Mouse (Mus musculus) megakaryocyte, embryonic 14.5 days (primary cell): ENCODE results near the gene Agk. TPM values are rescaled to one million over a fixed set of nuclear protein-coding genes. Genes with fewer than 3 reads are reported as not detected.

Experiments
- H3K27me3 ChIP-seq: replicated peaks from 2 replicates; pipeline ENCODE3; 2012; ENCODE audit warnings: inconsistent platforms
- H3K36me3 ChIP-seq: replicated peaks from 2 replicates; pipeline ENCODE3; 2012; ENCODE audit warnings: low read length, inconsistent platforms, mixed read lengths
- H3K4me1 ChIP-seq: 2 replicates; pipeline ENCODE4 v1.6.1; 2012; ENCODE audit warnings: inconsistent platforms
- H3K4me3 ChIP-seq: replicated peaks from 2 replicates; pipeline ENCODE3; 2012; ENCODE audit warnings: moderate library complexity, mild to moderate bottlenecking, inconsistent platforms
- H3K9me3 ChIP-seq: 2 replicates; pipeline ENCODE4 v1.6.1; 2012; ENCODE audit warnings: inconsistent platforms
- FLI1 ChIP-seq: IDR thresholded peaks from 2 replicates; pipeline ENCODE4 v1.6.1; 2012; ENCODE audit warnings: low read length, inconsistent platforms, mixed read lengths
- GATA1 ChIP-seq: IDR thresholded peaks from 3 replicates; pipeline ENCODE4 v1.6.1; 2012; ENCODE audit warnings: mixed read lengths, low read length, inconsistent platforms, borderline replicate concordance
- polyA plus RNA-seq: library from polyadenylated mRNA; stranded (reverse); fragments of >175 nt; gene quantifications from 2 replicates; pipeline ENCODE4 v1.2.3, GENCODE M21; 2012; ENCODE audit warnings: low replicate concordance; ENCODE audit not compliant: insufficient read depth

Gene Agk
- 2.2 and 3.0 TPM in 2 replicates for polyA plus RNA-seq

DNA sequence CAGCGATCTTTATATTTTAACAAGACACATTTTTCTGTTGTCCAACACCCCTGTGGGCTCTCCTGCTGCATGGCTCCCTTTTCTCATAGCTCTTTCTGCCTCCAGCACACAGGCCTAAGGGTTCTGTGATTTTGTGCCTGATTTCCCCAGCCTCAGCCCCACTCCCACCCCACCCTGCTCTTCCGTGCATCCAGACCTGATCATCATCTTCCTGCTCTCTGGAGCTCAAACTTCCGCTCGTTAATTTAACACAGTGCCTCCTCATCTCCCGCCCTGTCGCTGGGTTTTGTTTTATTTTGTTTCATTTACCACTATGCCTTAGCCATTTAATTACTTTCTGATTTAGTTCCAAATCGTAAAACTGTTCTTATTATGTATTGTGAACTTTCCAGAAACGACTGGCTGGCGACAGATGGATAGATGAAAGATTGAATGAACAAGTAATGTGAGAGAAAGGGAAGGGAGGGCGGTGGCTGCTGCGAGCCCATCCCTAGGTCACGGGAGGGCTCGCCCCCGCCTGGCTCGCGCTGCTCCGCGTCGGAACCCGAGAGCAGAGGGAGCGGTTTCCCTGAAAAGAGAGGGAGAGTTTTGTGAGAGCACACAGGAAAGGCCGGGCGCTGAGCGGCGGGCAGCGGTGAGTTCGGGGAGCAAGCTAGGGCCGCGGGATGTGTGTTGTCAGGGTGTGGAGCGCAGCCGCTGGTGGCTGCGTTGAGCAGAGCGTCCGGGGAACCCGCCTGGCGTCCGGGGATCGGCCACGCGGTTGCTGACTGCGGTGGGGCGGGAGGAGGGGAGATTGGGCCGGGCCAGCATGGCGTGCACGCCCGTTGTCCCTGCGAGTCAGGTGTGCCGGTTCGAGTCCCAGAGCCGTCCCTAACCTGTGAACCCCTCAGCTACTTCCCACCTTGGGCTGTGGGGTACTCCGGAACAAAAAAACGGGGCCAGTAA, at the start of gene Agk:
TSS of gene Agk (plus strand) at position 276 of the 945 bp plus-strand sequence.
- Histone ChIP-seq H3K4me3 (peak within 1 kb of the TSS; percentile 99), H3K4me1 (peaks cover 17% of the 10 kb centered on the region), H3K9me3 (no peaks in the 10 kb centered on the region), H3K36me3 (peaks cover 13% of the 10 kb centered on the region), H3K27me3 (peaks cover 3% of the 10 kb centered on the region)
- no peak for TF ChIP-seq GATA1
- no peak for TF ChIP-seq FLI1

DNA sequence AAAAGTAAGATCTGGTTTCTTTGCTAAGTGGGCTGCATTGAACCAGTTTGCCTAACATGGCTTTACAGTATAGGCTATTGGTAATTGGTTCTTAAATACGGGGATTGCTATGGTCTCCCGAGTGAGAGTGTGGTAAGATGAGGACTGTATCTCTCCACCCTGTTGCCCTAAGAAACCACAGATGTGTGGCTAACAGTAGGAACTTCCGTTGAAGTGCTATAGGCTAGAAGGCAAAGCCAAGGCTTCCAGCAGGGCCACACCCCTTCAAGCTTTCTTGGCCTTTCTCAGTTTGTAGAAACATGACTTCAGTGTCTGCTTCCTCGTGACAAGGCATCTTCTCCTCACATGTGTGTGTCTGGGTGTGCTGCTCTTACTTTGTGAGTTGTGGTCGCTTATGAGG, 24.3 kb upstream of the Agk start:
- Histone ChIP-seq H3K36me3 (no peaks in the 10 kb centered on the region), H3K27me3 (peaks cover 3% of the 10 kb centered on the region), H3K9me3 (no peaks in the 10 kb centered on the region), H3K4me3 (no peak overlapping the region), H3K4me1 (peaks cover 7% of the 10 kb centered on the region)
- no peak for TF ChIP-seq FLI1
- TF ChIP-seq GATA1: no peak

DNA sequence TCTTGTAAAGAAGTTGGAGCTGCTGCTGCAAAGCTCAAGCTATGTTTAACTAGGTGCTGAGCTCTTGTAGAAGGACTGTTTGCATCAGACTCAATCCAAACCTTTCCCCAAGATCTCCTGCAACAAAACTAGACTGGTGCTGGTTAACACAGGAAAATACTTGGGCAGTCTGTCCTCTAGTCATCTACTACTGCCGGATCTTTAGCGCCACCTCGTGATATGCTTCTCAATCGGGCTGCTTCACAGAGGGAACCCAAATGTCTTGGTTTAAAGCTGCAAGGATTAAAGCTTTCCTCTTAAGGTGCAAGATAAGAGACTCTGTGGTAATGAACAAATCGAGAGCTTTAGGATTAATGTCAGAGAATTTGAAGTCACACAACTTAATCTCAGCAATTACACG, 21.6 kb upstream of the Agk start:
- TF ChIP-seq FLI1 (no peak), GATA1 (no peak)
- Histone ChIP-seq H3K36me3 (no peaks in the 10 kb centered on the region), H3K4me1 (peaks cover 7% of the 10 kb centered on the region), H3K27me3 (peaks cover 3% of the 10 kb centered on the region), H3K4me3 (no peak overlapping the region), H3K9me3 (no peaks in the 10 kb centered on the region)

DNA sequence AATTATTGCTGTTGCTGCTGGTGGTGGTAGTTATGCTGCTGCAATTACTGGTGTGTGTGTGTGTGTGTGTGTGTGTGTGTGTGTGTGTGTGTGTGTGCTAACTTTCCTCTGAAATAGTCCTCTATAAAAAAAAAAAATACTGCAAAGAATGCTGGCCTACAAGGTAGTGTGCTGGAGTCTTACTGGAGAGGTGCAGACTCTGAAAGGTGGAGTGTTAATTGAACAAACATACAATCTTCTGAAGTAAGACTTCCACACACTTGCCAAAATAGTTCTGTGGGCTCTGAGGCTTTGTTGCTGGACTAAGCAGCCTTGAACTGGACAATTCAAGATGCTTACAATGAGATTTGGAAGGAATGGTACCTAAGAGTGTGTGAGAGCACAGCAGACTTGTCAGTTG, 20.0 kb upstream of the Agk start:
- H3K27me3 ChIP-seq: peaks cover 3% of the 10 kb centered on the region
- TF ChIP-seq GATA1 (no peak), FLI1 (no peak)
- H3K36me3 ChIP-seq: no peaks in the 10 kb centered on the region
- no peaks in the 10 kb centered on the region for H3K9me3 ChIP-seq
- peaks cover 7% of the 10 kb centered on the region for H3K4me1 ChIP-seq
- no peak overlapping the region for H3K4me3 ChIP-seq

DNA sequence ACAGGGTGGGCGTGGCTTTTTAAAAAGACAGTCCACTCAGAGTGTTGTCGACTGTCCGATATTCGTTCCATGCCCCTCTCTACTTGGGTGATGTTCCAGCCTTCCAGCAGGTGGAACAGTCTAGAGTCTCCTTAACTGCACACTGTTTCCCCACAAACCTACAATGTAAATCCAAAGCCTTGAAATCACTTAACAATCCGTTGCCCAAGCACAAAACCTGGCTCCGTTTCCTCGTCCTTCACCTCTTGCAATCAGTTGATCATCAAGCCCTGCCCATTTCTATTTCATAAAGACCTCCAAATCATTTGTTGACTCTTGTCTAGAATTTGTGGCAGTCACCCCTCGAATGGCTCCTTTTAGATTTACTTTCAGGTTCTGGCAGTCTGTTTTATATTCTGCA, 1.4 kb downstream of the Agk start:
- H3K9me3 ChIP-seq: no peaks in the 10 kb centered on the region
- TF ChIP-seq GATA1 (no peak), FLI1 (no peak)
- H3K27me3 ChIP-seq: no peaks in the 10 kb centered on the region
- peaks cover 17% of the 10 kb centered on the region for H3K4me1 ChIP-seq
- peaks cover 23% of the 10 kb centered on the region for H3K36me3 ChIP-seq
- peak overlapping the region; percentile 99 for H3K4me3 ChIP-seq

DNA sequence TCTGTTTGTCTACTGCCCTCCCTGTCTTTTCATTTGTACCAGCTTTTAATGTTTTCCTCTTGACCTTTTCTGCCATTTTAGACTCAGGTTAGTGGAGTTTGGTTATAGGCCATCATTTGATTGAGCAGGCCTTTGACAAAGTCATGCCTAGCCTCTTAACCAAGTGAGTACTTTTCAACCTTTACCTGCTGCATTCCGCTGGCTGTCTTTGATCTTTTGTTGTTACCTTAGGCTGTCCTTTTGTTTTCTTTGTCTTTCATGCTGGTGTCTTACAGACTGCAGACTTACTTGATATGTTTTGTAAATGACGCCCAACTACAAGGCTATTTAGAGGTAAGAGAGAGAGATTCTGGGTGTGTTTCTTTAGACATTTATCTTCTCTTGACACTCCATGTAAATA, 8.5 kb downstream of the Agk start:
- H3K27me3 ChIP-seq: no peaks in the 10 kb centered on the region
- H3K4me1 ChIP-seq: no peaks in the 10 kb centered on the region
- no peak for TF ChIP-seq GATA1
- TF ChIP-seq FLI1: no peak
- no peaks in the 10 kb centered on the region for H3K9me3 ChIP-seq
- no peak overlapping the region for H3K4me3 ChIP-seq
- peaks cover 85% of the 10 kb centered on the region for H3K36me3 ChIP-seq

DNA sequence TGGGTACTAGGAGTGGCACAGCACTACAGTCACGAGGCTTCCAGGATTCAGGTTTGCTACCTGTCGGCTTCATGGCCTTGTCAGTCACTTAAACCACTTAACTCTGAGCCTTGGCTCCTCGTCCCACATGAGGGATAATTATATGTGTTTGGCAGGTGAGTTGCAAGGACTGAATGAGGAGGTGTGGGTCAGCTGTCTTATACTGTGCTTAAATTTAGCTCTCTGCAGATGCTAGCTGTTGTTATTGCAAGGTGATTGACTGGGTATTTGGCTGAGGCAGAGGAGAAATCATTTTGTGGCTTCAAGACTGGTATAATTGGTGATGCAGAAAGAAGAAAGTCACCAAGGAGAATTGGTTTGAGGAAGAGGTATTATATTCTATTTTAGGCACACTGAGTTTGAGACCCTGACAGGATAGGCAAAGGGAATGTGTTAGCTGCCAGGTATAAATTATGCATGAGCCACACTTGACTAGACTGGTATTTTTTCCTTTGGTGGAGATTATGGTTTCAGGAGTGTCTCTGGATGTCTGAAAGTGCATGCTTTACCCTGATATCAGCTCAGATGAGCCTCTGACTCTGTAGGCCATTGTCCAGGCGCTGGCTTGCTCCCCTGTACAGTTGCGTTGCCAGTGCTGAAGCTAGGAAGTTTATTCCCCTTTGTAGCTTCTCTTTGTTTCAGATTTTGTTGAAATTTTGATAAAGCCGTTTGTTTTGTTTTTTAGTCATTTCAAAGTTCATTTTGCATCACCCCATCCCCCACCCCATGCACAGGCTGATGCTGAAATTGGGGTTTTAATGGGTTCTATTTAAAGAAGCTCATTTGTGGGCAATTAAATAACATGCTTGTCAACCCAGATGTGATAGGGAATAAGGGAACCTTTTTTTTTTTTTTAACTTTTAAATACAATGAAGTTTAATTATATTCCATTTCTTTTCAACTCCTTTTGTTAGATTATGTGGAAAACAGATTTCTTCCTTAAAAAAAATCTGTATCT, 12.1 kb downstream of the Agk start:
- no peaks in the 10 kb centered on the region for H3K4me1 ChIP-seq
- H3K36me3 ChIP-seq: peaks cover 82% of the 10 kb centered on the region
- no peak overlapping the region for H3K4me3 ChIP-seq
- TF ChIP-seq GATA1 (no peak), FLI1 (no peak)
- H3K27me3 ChIP-seq: no peaks in the 10 kb centered on the region
- no peaks in the 10 kb centered on the region for H3K9me3 ChIP-seq

DNA sequence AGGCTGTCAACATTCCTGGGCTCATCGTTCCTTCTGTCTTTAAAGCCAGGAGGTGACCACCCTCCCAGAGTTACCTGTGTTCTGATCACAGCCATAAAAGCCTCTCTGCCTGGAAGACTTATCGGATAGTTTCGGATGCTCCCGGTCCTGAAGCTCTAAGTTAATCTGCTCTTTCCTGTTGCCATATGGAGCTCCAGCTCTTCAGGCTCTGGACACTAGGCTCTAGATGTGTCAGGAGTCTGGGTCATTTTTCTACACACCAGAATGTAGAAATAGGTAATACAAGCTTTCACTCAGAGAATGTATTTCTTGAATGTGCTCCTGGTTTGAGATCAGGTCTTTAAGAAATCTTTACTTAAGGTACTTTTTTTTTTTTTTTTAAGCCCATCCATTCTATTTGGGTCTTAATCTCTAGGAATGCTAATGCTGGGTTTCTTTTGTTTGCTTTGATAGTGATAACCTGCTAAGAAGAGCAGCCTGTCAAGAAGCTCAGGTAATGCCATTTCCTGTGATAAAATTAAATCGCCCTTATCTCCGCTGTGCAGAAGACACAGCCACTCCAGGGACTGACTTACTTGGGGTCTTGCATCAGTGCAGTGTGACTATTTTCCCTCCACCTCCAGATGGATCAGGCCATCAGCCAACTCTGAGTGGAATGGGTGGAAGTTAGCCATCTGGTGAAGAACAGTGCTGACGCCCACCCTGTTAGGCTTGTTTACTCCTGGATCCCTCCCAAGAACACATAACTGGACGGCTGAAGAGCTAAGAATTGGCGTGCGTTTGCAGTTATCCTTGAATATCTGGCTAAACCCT, 22.2 kb downstream of the Agk start:
- Histone ChIP-seq H3K4me3 (no peak overlapping the region), H3K36me3 (peaks cover 58% of the 10 kb centered on the region), H3K9me3 (peaks cover 4% of the 10 kb centered on the region; the same call in 1 of the 2 replicates), H3K4me1 (peaks cover 16% of the 10 kb centered on the region; the same call in 1 of the 2 replicates), H3K27me3 (no peaks in the 10 kb centered on the region)
- no peak for TF ChIP-seq GATA1
- no peak for TF ChIP-seq FLI1

DNA sequence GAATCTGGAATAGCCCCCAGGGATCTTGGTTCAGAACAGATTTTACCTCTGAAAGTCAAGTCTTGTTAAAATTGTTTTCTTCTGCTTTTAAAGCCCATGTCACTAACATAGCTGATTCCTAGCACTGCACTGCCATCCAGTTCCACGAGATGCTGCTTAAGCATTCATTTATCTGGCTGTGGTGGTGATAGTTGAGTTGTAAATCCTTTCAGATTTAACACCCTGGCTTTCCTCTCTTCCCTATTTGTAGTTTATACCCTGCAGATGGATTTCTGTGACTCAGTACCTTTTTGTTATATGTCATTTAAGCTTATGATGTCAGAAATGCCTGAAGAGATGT, 22.8 kb downstream of the Agk start:
- TF ChIP-seq FLI1 (no peak), GATA1 (no peak)
- H3K36me3 ChIP-seq: peaks cover 60% of the 10 kb centered on the region
- H3K27me3 ChIP-seq: no peaks in the 10 kb centered on the region
- peaks cover 16% of the 10 kb centered on the region; the same call in 1 of the 2 replicates for H3K4me1 ChIP-seq
- no peak overlapping the region for H3K4me3 ChIP-seq
- H3K9me3 ChIP-seq: peaks cover 4% of the 10 kb centered on the region; the same call in 1 of the 2 replicates
